Mouse (Mus musculus) gastrocnemius, adult 8-10 months (tissue): Measurements from ENCODE around the gene Caln1. TPM values are rescaled to one million over a fixed set of nuclear protein-coding genes. Genes with fewer than 3 reads are reported as not detected.
"Not testable (repeated sequence)": the region's sequence is repeated elsewhere in the genome, so short reads cannot be mapped to it uniquely, and the experiment has no call there.

Source experiments
- DNase-seq, 2 experiments: peaks; one replicate each; pipeline ENCODE4 v3.0.0; 2022; ENCODE audit warnings: low spot score in 2 of 2
- total RNA-seq, 4 experiments: library from RNA; stranded (reverse); gene quantifications; 2 replicates each; pipeline ENCODE4 v1.2.4; 2022

Gene Caln1
- total RNA-seq, 4 experiments from 2014 or later = 0.02 to 0.05 TPM; not detected in 2

DNA sequence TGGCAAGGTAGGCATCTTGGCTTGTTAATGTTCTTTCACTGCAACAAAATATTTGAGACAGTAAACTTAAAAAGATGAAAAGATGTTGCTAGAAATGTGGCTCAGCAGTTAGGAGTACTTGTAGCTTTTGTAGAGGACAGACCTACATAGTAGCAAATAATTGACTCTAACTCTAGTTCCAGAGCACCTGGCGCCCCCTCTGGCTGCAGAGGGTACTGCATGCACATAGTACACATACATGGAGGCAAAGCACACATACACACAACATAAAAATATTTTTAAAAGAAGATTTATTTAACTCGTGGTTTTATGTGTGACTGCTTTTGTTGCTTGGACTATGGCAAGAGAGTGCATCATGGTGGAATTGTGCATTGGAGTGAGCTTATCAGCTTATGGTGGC is 151.3 kb downstream of the Caln1 start:
- no peak for DNase-seq

DNA sequence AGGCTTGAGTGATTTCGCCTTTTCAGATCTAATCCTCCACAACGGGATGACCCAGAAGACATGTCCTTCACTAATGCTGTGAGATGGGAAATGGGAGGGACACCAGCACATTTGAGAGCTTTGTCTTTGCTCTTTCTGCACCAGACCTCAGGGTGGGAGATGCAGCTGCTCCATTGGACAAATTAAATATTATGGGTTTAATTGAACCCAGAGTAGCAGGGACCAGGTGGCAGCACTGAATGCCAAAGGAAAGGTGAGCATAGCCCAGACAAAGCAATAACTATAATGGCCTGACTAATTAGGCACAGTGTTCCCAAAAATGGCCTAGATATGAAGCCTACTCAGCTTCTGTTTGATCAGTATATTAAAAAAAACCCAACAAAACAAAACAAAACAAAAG is 158.2 kb downstream of the Caln1 start:
- no peak for DNase-seq

DNA sequence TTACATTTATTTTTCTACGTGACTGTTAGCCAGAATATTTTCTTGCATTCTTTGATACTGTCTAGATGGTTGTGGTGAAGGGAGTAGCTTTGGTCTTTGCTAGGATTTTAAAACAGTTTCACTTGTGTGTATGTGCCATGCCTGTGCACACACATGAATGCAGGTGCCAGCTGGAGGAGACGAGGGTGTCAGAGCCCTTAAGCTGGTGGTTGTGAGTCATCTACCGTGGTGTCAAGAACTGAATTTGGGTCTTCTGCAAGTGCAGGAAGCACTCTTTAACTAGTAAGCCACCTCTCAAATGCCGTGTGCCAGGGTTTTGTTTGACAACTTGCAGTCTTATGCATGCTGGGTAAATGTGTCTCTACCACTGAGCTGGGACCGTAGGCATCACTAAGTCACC is 178.2 kb downstream of the Caln1 start:
- DNase-seq = no peak

DNA sequence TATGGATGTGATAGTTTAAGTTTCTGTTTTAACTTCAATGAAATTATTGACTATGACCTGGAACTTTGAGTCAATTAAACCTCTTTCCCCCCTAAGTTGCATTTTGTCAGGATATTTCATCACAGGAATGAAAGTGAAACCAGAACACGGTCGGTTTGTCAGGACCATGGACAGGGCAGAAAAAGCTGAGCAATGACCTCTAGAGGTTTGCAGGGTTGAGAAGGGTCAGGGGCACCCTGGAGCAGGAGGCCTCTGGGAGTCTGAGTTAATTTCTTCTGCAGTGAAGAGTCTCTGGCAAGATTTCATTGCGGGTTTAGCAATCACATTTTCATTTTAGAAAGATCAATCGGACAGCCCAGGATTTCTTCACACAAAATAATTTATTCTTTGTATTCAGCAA is 184.7 kb downstream of the Caln1 start:
- DNase-seq = no peak

DNA sequence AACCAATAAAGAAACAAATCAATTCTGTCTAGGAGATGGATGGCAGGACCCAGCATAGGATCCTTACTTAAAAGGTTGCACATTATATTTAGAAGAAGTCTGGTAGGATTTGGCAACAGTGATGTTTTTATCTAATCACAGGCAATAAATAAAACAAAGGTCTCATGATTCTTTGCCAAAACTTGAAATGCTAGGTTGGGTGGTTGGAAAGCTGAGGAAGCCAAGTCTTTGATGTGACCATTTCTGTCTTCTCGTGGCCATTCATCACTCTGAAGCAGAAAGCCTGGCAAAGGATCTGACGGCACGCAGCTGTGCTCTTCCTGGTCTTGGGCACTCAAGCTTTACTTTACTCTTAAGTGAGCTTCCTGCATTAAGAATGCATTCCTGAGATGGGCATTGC is 193.9 kb downstream of the Caln1 start:
- no peak for DNase-seq

DNA sequence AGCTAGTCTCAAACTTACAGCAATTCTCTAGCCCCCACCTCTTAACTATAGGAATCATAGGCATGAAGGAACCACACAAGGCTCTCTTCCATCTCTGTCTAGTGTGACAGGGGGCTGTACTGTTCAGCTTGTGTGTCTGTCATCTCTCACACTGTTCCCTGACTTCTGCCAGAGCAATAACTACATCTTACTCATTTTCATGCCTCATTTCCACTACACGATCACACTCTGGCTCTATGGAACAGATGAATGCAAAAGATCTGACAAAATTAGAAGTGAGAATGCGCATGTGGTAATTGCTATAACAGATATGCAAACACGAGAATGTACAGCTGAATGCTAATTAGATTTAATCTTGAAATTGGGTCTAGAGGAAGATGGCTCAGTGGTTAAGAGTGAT is 196.7 kb downstream of the Caln1 start:
- no peak for DNase-seq

DNA sequence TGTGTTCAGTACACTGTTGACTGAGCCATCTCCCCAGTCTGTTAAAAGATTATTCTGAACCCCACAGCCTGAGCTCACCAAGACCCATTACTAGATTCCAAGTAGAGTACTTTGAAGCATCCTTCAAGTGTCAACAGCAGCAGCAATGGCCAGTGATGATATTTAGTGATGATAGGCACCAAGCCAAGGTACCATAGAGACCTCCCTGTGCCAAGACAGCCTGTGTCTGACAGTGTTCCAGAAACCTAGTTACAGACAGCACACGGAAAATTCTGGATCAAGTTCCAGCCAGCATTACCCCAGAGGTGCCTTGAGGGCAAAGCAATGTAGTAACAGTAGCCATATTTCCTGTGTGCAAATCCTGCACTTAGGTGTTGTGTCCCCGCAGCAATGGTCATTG is 208.3 kb downstream of the Caln1 start:
- DNase-seq = no peak

DNA sequence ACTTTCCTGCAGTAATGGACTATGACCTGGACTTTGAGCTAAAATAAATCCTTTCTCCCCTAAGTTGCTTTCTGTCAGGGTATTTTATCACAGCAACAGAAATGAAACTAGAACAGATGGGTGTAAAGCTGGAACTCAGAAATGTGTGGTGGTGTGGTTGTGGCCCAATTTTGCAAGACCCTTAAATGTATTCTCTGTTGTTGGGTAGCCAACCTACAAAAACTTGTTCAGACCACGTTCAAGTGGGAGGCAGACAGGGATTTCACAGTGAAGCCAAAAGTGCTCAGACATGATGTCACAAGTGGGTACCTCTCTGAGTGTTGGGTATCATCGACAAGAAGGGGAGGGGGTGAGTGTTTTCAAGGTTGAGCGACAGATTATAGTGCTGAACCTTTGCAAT is 214.8 kb downstream of the Caln1 start:
- DNase-seq = no peak

DNA sequence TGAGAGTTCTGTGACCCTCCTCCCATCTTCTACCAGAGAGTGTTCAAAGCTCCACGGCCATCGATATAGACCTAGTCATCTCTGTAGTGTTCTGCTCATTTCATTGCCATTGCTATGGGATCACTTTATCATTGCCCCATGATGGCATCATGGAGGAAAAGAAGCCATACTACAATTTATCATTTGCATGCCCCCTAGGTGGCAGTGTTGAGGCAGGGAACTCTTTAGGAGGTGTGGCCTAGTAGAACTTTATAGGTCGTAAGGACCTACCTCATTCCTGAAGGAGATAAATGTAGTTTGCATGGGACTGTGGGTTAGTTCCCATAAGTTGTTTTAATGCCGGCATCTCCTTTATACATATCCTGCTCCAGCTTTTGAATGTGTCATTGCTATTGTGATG is 217.0 kb downstream of the Caln1 start:
- DNase-seq = no peak

DNA sequence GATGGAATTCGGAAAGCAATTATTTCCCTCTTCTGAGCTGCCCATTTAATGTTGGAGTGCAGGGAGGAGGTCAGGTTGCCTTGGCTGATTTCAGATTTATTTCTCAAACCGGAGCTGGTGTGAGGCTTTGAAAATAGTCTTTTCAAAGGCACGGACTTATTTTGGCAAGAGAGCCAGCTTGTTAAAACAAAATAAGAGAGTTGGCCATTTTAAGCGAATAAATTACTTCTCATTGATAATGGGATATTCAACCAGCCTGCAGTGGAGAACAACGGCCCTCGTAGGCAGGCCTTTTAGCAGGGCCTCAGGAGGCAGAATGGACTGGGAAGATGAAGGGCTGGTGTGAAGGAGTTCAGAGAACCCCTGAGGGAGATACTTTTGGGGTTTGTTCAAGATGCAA is 227.3 kb downstream of the Caln1 start:
- no peak for DNase-seq

DNA sequence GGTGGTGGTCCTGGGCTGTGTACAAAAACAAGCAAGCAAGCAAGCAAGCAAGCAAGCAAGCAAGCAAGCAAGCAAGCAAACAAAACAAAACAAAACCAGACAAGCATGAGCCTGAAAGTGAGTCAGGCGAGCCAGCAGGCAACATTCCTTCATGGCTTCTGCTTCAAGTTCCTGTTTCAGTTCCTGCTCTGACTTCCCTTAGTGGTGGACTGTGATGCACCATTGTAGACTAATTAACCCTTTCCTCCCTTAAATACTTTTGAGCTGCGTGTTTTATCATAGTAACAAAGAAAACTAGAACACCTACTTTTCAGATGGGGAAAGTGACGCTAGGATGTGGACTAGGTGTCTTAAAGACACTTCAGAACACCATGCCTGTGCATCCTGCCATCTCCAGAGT is 244.4 kb downstream of the Caln1 start:
- no peak for DNase-seq

DNA sequence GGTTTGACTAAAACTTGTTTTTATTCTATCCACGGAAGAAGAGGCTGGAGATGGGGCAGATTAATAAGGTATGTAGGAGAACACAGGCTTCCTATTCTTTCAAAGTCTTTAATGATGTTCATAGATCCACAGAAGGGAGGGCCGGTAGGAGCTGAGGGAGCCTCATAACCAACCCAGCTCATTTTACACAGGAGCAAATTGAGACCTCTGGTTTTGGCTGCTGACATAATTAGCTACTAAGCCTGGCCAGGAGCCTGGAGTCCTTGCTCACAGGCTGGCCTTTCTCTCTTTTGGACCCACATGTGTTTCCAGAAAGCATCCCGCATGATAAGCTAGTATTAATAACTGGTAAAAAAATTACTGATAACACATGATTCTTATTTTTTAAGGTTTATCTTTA is 245.0 kb downstream of the Caln1 start:
- no peak for DNase-seq

DNA sequence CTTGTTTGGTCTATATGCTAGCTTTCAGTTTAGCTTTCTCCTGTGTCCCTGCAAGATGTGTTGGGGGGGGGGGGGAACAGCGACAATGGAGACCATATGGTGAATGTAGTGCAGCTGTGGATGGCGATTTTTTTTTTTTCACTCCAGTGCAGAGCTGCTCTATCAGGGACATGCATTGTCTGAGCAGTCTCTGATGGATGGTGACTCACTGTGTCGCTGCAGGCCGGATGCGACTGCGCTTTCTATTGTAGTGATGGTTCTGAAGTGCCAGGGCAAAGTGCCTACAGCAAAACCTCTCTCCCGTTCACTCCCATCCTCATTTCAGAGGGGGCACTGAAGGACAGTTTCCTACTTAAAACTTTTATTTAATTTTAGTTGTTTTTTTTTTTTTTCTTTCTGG is 250.8 kb downstream of the Caln1 start:
- no peak for DNase-seq

DNA sequence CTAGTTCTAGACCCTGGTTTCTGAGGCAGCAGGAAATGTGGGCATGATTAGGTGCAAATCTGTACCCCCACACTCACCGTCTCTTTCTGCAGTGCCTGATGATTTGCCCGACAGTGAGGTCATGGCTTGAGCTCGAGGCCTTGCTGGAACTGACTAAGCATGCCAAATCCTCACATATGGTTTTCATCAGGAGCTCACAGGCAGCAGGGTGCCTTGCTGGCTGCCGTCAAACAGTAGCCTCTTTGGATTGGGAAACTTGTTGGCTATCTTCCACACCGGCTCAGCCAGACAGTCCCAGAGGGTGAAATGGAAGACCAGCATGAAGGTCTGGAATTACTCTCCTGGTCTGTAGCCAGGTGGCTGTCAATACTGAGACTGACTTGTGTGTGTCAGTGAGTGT is 254.0 kb downstream of the Caln1 start:
- DNase-seq = peak; percentile 52 to 59

DNA sequence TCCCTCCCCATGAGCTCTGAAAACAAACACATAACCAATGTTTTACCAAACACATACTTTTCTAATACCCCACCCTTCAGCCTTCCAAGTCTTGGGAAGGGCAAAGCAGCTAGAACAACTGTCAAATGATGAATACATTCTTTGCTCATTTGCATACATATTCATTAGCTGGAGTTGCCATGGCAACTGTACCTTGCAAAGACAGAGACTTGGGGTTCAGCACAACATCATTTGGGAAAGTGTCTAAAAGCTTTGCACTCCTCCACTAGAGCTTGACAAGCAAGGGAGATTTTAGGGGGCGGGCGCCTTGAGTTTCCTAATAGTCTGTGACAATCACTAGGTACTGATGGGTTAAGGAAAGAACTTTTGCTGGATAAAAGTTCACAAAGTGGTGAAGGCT is 258.5 kb downstream of the Caln1 start:
- no peak for DNase-seq

DNA sequence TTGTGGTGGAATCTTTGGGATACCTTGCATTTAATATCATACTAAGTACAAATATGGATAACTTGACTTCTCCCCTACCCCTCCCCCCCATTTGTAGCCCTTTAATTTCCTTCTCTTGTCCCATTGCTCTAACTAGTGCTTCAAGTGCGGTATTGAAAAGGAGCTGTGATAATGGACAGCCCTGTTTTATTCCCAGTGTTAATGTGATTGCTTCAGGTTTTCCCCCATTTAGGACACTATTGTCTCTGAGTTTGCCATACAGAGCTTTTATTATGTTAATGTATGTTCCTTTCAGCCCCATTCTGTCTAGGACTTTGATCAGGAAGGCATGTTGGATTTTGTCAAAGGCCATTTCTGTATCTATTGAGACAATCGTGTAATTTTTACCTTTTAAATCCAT is 266.1 kb downstream of the Caln1 start:
- DNase-seq = no peak

DNA sequence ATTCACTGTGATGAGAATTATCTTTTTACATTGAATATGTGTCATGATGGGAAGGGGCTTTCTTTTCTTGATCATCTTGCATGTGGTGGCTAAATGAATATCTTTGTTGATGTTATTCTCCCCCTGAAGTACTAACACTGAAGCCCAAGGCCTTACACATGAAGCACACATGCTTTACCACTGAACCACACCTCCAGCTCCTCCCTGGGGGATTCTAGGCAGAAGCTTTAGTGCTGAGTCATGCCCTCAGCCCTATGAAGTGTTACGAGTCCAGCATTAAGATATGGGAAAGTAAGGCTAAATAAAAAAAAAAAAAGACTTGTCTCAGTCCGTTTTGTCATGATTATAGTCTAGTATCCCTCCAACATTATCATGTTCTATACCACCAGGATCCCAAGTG is 272.6 kb downstream of the Caln1 start:
- no peak for DNase-seq

DNA sequence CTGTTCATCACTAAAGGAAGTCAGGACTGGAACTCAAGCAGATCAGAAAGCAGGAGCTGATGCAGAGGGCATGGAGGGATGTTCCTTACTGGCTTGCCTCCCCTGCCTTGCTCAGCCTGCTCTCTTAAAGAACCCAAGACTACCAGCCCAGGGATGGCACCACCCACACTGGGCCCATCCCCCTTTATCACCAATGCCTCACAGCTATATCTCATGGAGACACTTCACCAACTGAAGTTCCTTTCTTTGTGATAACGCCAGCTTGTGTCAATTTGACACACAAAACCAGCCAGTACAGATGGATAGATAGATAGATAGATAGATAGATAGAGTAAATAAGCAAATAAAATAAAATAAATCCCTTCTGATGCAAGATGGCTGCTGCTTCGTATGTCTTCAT is 276.9 kb downstream of the Caln1 start:
- DNase-seq = not testable (repeated sequence)

DNA sequence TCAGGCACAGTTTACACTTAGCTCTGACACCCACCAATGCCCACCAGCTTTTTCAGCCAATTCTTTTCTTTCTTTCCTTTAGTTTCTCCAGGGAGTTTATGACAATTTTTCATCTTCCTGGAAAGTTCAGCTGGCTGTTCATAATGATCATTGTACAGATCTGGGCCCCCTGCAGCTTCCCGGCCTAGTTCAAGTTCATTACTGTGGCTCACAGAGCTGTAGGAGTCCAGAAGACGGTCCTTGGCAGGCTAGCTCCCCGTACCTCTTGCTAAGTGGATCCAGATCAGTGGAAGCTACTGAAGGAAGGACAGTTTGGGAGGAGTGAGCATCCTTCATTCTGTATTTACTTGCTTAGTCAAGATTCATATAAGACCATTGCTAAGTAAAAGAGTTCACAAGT is 288.9 kb downstream of the Caln1 start:
- DNase-seq = no peak

DNA sequence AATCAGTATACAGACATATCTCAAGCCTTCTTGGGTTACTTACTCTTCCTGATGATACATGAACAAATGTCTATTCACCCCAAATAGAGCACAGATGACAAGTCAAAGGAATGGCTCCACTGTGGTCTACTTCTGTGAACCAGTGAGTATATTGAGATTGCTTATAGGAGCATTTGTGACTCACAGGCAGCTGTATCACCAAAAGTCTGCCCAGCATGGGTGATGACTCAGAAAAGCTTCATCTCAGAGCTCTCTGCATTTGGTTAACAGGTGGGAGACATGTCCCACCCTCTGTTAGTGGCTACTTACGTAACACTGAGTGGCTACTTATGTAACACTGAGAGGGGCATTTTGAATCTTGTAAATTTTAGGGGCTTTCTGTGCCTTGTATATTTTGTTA is 296.8 kb downstream of the Caln1 start:
- DNase-seq = no peak

DNA sequence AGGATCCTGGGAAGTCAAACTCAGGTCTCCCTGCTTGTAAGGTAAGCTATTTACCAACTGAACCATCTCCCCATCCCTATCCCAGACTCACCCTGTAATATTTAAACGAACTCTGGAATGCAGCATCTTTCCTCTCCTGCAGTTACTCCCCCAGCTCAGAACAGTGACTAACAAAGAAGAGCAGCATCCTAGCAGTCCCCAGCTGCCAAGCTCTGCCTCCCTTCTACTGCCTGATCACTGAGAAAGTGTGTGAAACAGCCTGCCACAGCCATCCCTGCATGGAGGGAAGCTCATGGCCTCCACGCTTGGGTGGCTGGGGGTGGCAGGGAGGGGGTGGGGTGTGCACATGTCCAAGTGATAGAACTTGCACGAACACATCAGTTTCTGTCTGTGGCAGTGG is 303.3 kb downstream of the Caln1 start:
- no peak for DNase-seq

DNA sequence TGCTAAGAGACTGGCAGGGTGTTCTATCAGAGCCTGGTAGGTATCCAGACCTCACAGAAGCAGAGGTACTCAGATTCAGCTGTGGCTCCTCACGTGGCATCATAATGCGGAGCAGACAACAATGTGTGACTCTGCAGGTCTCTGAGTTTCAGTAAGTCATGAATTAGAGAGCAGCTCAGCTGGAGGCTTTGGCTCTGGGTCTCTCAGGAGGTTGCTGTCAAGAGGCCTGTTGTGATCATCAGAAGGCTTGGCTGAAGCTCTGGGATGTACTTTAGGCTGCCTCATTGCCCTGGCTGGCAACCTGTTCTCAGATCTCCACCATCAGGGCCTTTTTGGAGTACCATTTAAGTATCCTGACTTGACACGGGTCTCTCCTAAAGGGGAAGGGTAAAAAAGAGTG is 303.8 kb downstream of the Caln1 start:
- no peak for DNase-seq

DNA sequence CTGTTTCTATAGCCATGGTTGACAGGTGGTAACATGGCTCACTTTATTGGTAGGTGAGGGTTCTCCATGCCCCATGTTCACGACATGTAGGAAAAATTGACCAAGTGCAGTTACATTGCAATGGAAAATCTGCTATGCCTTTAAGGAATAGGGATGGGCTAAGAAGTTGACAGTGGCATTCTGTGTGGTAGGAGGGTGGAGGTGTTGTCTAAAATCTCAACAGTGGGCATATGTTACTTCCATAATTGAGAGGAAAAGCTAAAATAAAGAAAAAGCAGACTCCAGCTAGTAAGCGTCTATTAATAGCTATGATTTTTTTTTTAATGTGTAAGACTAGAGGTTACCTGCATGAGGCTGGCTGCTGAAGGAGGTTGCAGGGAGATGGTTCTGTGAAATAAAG is 308.6 kb downstream of the Caln1 start:
- no peak for DNase-seq

DNA sequence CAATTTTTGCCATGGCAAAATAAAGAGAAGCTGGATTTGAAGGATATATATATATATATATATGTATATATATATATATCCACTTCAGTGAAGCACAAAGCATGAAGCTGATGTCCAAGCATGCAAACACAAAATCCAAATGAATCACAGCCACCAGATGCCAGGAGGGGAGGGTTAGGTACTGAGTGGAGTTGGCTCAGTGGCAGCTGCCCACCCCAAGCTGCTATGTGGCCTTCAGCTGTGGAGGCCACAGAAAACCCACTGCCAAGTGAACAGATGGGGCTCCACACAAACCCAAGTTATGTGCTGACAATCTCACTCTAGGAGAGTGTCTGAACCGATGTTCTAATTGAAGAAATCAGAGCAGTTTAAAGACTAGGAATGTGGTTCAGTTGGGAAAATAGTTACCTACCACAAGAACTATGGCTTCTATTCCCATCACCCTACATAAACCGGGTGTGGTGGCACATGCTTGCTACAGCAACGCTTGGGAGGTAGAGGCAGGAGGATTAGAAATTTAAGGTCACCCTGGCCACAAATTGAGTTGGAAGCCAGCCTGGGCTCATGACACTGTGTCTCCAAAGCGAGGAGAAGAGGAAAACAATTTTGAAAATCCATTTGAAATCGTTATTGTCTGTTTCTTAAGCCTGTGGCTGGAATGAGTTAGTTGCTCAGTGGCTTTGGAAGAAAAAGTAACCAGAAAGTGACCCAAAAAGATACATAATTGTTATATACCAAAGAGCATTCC is 316.8 kb downstream of the Caln1 start:
- DNase-seq = no peak
